Mouse (Mus musculus) urinary bladder, adult 2 months (tissue): Measurements from ENCODE around the gene Tmem247. TPM values are rescaled to one million over a fixed set of nuclear protein-coding genes. Genes with fewer than 3 reads are reported as not detected.

Experiments
- DNase-seq: peaks from one replicate; pipeline ENCODE4 v3.0.0; 2022; ENCODE audit warnings: low spot score
- polyA plus RNA-seq: library from polyadenylated mRNA; depleted of rRNA; stranded (reverse); fragments of >200 nt; gene quantifications from 2 replicates; pipeline ENCODE4 v1.2.3, GENCODE M21; 2012

The Tmem247 gene
- polyA plus RNA-seq, 1 experiment, result not detected

- DNase-seq, result no peak
Measured at GRCm38 (mm10) chr17:86913003-86913607, 4.0 kb upstream of the Tmem247 start.

- DNase-seq, result no peak
Measured at GRCm38 (mm10) chr17:86915540-86915939, 1.6 kb upstream of the Tmem247 start.

GRCm38 (mm10) chr17:86918786-86919185 is 1.6 kb downstream of the Tmem247 start:
- DNase-seq, result no peak

- no peak for DNase-seq
Measured at GRCm38 (mm10) chr17:86919729-86920128, 2.6 kb downstream of the Tmem247 start.

GRCm38 (mm10) chr17:86924679-86925078 is 7.5 kb downstream of the Tmem247 start:
- no peak for DNase-seq

GRCm38 (mm10) chr17:86926836-86927235 is 9.7 kb downstream of the Tmem247 start:
- no peak for DNase-seq

- DNase-seq, result no peak
Measured at GRCm38 (mm10) chr17:86929355-86929754, 12.2 kb downstream of the Tmem247 start.

GRCm38 (mm10) chr17:86929981-86930380 is 12.8 kb downstream of the Tmem247 start:
- DNase-seq, result no peak

- DNase-seq, result no peak
Measured at GRCm38 (mm10) chr17:86932896-86933295, 15.7 kb downstream of the Tmem247 start.

- no peak for DNase-seq
Measured at GRCm38 (mm10) chr17:86937064-86937463, 19.9 kb downstream of the Tmem247 start.

GRCm38 (mm10) chr17:86937497-86938155 is 20.5 kb downstream of the Tmem247 start:
- peak; percentile 50 for DNase-seq

GRCm38 (mm10) chr17:86938683-86939082 is 21.5 kb downstream of the Tmem247 start:
- DNase-seq, result no peak

GRCm38 (mm10) chr17:86942112-86942511 is 25.0 kb downstream of the Tmem247 start:
- no peak for DNase-seq

- DNase-seq, result no peak
Measured at GRCm38 (mm10) chr17:86943158-86943557, 26.0 kb downstream of the Tmem247 start.

GRCm38 (mm10) chr17:86946078-86946477 is 28.9 kb downstream of the Tmem247 start:
- no peak for DNase-seq

GRCm38 (mm10) chr17:86947840-86948796 is 31.0 kb downstream of the Tmem247 start, which contains the start of gene Atp6v1e2:
Gene Atp6v1e2 (minus strand): TSS chr17:86947897.
- no peak for DNase-seq

- no peak for DNase-seq
Measured at GRCm38 (mm10) chr17:86948801-86949200, 31.7 kb downstream of the Tmem247 start.

- DNase-seq, result no peak
Measured at GRCm38 (mm10) chr17:86957239-86957638, 40.1 kb downstream of the Tmem247 start.

- DNase-seq, result no peak
Measured at GRCm38 (mm10) chr17:86957968-86958367, 40.8 kb downstream of the Tmem247 start.

- no peak for DNase-seq
Measured at GRCm38 (mm10) chr17:86961301-86961841, 44.2 kb downstream of the Tmem247 start.

GRCm38 (mm10) chr17:86962297-86962893 is 45.2 kb downstream of the Tmem247 start:
- peak; percentile 54 for DNase-seq
